Mouse (Mus musculus) megakaryocyte-erythroid progenitor cell, adult 5-6 weeks (primary cell): Measurements from ENCODE around the gene Sap18b. TPM values are rescaled to one million over a fixed set of nuclear protein-coding genes. Genes with fewer than 3 reads are reported as not detected.

Source experiments
- ATAC-seq: replicated peaks from 2 replicates; pipeline ENCODE4 v1.8.0; 2016; ENCODE audit warnings: mild to moderate bottlenecking, inconsistent platforms; ENCODE audit not compliant: severe bottlenecking, poor library complexity, low FRiP score, low TSS enrichment
- total RNA-seq, 2 experiments: library from RNA; stranded (forward) in 1 of 2; stranded (reverse) in 1 of 2; fragments of 200-1000, 215-1000 nt in 1 of 2; fragments of >200 nt in 1 of 2; fragmentation: Nextera tagmentation in 1 of 2; gene quantifications; 2 replicates each; pipeline ENCODE4 v1.2.3; 2014 to 2017

The Sap18b gene
- total RNA-seq, 2 experiments from 2014 or later = 188 to 618 TPM

GRCm38 (mm10) chr8:95818211-95818610 is 6.9 kb upstream of the Sap18b start:
- no peak for ATAC-seq

GRCm38 (mm10) chr8:95821266-95821665 is 3.9 kb upstream of the Sap18b start:
- no peak for ATAC-seq

GRCm38 (mm10) chr8:95822096-95822495 is 3.0 kb upstream of the Sap18b start:
- ATAC-seq = no peak

GRCm38 (mm10) chr8:95822699-95823098 is 2.4 kb upstream of the Sap18b start:
- no peak for ATAC-seq

- ATAC-seq = no peak
These were observed 5.0 kb downstream of the Sap18b start for GRCm38 (mm10) chr8:95830144-95830543.

- peak; percentile 81 for ATAC-seq
These were observed 7.7 kb downstream of the Sap18b start for GRCm38 (mm10) chr8:95832603-95833434.

- peak; percentile 55 for ATAC-seq
These were observed 8.4 kb downstream of the Sap18b start for GRCm38 (mm10) chr8:95833435-95833984.

- no peak for ATAC-seq
These were observed 10.7 kb downstream of the Sap18b start for GRCm38 (mm10) chr8:95835891-95836290.

GRCm38 (mm10) chr8:95837266-95837665 is 12.1 kb downstream of the Sap18b start:
- no peak for ATAC-seq

- no peak for ATAC-seq
These were observed 14.1 kb downstream of the Sap18b start for GRCm38 (mm10) chr8:95839289-95839688.

- ATAC-seq = no peak
These were observed 16.3 kb downstream of the Sap18b start for GRCm38 (mm10) chr8:95841436-95841835.

GRCm38 (mm10) chr8:95843968-95844367 is 18.8 kb downstream of the Sap18b start:
- ATAC-seq = no peak

GRCm38 (mm10) chr8:95845026-95845425 is 19.9 kb downstream of the Sap18b start:
- no peak for ATAC-seq

- ATAC-seq = peak; percentile 89
These were observed 23.0 kb downstream of the Sap18b start for GRCm38 (mm10) chr8:95848061-95848551.

GRCm38 (mm10) chr8:95848734-95849464 is 23.8 kb downstream of the Sap18b start:
- ATAC-seq = no peak

- ATAC-seq = no peak
These were observed 25.2 kb downstream of the Sap18b start for GRCm38 (mm10) chr8:95850326-95850725.

GRCm38 (mm10) chr8:95852290-95852689 is 27.1 kb downstream of the Sap18b start:
- peak; percentile 29; the same call in 1 of the 2 replicates for ATAC-seq

- peak; percentile 98 for ATAC-seq
These were observed 28.1 kb downstream of the Sap18b start, which contains the start of gene Slc38a7 for GRCm38 (mm10) chr8:95853102-95853843. Gene Slc38a7, minus strand, starts transcription at chr8:95853539.

GRCm38 (mm10) chr8:95854174-95854573 is 29.0 kb downstream of the Sap18b start:
- no peak for ATAC-seq
